Mouse (Mus musculus) midbrain, postnatal 0 days (tissue): ENCODE measurements around the gene Slc39a2. TPM values are rescaled to one million over a fixed set of nuclear protein-coding genes. Genes with fewer than 3 reads are reported as not detected.

Experiments
- ATAC-seq: fragments of 200-750 bp; cut with Nextera tagmentation; 2 replicates; pipeline ENCODE4 v1.8.0; 2017; ENCODE audit warnings: moderate number of reproducible peaks, mild to moderate bottlenecking, moderate TSS enrichment, moderate library complexity; ENCODE audit not compliant: low FRiP score
- DNase-seq: peaks from one replicate; pipeline ENCODE4 v3.0.0-alpha.2; 2015; ENCODE audit warnings: low spot score
- H3K27ac ChIP-seq: fragments of 300-500 bp; sonication (generic); 2 replicates; pipeline ENCODE4 v1.5.1; 2014; ENCODE audit warnings: low read depth, mild to moderate bottlenecking, low read length, mixed read lengths
- H3K27me3 ChIP-seq: fragments of 300-500 bp; sonication (generic); 2 replicates; pipeline ENCODE4 v1.6.1; 2014; ENCODE audit warnings: low read length, control low read depth, mixed read lengths; ENCODE audit not compliant: insufficient read depth
- H3K36me3 ChIP-seq: fragments of 300-500 bp; sonication (generic); 2 replicates; pipeline ENCODE4 v1.6.1; 2014; ENCODE audit warnings: low read length, control low read depth, mixed read lengths; ENCODE audit not compliant: insufficient read depth
- H3K4me1 ChIP-seq: fragments of 300-500 bp; sonication (generic); 2 replicates; pipeline ENCODE4 v1.6.1; 2014; ENCODE audit warnings: mild to moderate bottlenecking, control low read depth, antibody characterized with exemption, low read length, mixed read lengths; ENCODE audit not compliant: insufficient read depth
- H3K4me2 ChIP-seq: fragments of 300-500 bp; sonication (generic); 2 replicates; pipeline ENCODE4 v1.6.1; 2014; ENCODE audit warnings: low read depth, mild to moderate bottlenecking, low read length, mixed read lengths; ENCODE audit not compliant: poor library complexity, severe bottlenecking
- H3K4me3 ChIP-seq: fragments of 300-500 bp; sonication (generic); 2 replicates; pipeline ENCODE4 v1.5.1; 2014; ENCODE audit warnings: low read depth, mild to moderate bottlenecking, low read length, moderate library complexity
- H3K9ac ChIP-seq: fragments of 300-500 bp; sonication (generic); replicated peaks from 2 replicates; pipeline ENCODE4 v1.6.1; 2014; ENCODE audit warnings: mild to moderate bottlenecking, low read length, moderate library complexity, mixed read lengths; ENCODE audit not compliant: poor library complexity, severe bottlenecking
- H3K9me3 ChIP-seq: fragments of 300-500 bp; sonication (generic); 2 replicates; pipeline ENCODE4 v1.6.1; 2016; ENCODE audit warnings: low read length, control low read depth
- CTCF ChIP-seq: IDR thresholded peaks from 2 replicates; pipeline ENCODE4 v1.5.1; 2016; ENCODE audit warnings: antibody characterized with exemption, mild to moderate bottlenecking
- WGBS: fragments of 180-500 bp; shearing (Covaris S2); extraction: QIAGEN DNeasy Blood & Tissue Kit; methylation state at CpG from one replicate; pipeline ENCODE4 v1.1.7; 2014; 5-methylcytosine and 5-hydroxymethylcytosine counted together
- polyA plus RNA-seq: library from polyadenylated mRNA; unstranded; fragments of >200 nt; fragmentation: Nextera tagmentation; extraction: Ambion mirVana; gene quantifications from 2 replicates; pipeline ENCODE4 v1.2.1, GENCODE M21; 2015
- total RNA-seq: library from RNA; depleted of rRNA; stranded (reverse); fragments of >200 nt; gene quantifications from 2 replicates; pipeline ENCODE4 v1.2.3, GENCODE M21; 2014

Gene Slc39a2
- total and polyA plus RNA-seq, 2 experiments from 2014 or later: 0.84 to 2.7 TPM

DNA sequence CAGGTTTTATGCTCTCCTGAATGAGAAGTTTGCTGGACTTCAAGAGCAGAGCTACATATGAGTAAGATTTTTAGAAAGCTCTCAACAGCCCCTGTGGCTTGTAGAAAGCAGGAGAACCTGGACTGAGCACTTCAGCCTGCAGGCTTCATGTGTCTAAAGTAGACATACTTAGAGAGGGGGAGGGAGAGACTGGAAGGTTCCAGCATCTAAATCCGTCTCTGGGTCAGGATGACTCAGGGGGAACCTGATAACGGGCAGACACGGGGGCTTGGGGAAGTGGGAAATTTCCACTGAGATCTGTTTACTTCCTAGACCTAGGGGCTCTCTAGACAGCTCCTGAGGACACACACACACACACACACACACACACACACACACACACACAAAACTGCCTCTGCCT lies 22.3 kb downstream of the Slc39a2 start:
- no peaks in the 10 kb centered on the region; the same call in 1 of the 2 replicates for H3K27me3 ChIP-seq
- H3K9me3 ChIP-seq: no peaks in the 10 kb centered on the region
- WGBS: 23% methylated on average over 3 of the region's 3 CpGs
- no peak overlapping the region for H3K9ac ChIP-seq
- H3K4me2 ChIP-seq: no peak overlapping the region
- no peaks in the 10 kb centered on the region; the same call in 1 of the 2 replicates for H3K4me1 ChIP-seq
- no peak for TF ChIP-seq CTCF
- peak overlapping the region; percentile 65 for H3K27ac ChIP-seq
- no peaks in the 10 kb centered on the region; the same call in 1 of the 2 replicates for H3K36me3 ChIP-seq
- DNase-seq (no peak), ATAC-seq (no peak)
- no peak overlapping the region for H3K4me3 ChIP-seq

DNA sequence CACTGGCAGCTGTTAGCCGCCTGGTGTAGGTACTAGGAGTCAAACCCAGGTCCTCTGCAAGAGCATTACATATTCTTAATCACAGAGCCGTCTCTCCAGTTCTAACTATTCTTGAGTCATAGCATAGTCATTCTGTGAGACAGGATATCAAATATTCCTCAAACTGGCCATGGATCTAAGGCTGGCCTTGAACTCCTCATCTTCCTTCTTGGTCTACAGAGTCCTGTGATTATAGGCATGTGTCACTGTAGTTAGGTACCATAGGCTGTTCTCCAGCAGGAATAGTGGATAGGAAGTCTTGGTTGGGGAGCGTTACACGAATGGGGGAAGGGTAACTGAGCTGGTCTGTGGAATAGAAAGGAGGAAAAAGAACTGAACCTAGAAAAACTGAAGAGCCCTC lies 23.9 kb downstream of the Slc39a2 start:
- Histone ChIP-seq H3K27ac (no peak overlapping the region), H3K9ac (no peak overlapping the region), H3K4me1 (no peaks in the 10 kb centered on the region; the same call in 1 of the 2 replicates), H3K36me3 (no peaks in the 10 kb centered on the region), H3K4me3 (no peak overlapping the region), H3K9me3 (no peaks in the 10 kb centered on the region), H3K4me2 (no peak overlapping the region), H3K27me3 (no peaks in the 10 kb centered on the region; the same call in 1 of the 2 replicates)
- no peak for ATAC-seq
- DNase-seq: no peak
- no peak for TF ChIP-seq CTCF
- WGBS: 87% methylated on average over 4 of the region's 4 CpGs

DNA sequence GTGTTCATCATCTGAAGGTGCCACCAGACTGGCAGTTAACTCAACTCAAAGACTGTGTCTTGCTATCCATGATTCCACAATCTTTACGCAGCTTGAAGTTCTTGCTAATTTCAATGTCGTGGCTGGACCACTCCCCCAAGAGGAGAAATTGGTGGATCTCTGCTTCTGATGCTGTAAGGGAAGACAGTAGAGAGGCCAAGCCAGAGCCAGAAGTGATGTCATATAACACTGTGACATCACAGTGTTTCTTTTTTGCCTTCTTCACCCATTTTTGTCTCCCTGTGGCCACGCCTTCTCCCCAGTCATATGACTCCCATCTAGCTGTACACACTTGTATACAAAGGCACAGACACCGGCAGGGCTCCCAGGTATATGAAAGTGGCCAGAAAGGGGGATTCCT lies 25.4 kb downstream of the Slc39a2 start, which contains the start of gene Tppp2:
Tppp2 (plus strand) TSS at position 301 of the 400 bp plus-strand sequence.
- DNase-seq: no peak
- Histone ChIP-seq H3K4me3 (no peak within 1 kb of the TSS), H3K9ac (no peak within 1 kb of the TSS), H3K4me1 (no peaks in the 10 kb centered on the region; the same call in 1 of the 2 replicates), H3K4me2 (no peak within 1 kb of the TSS), H3K27me3 (no peaks in the 10 kb centered on the region; the same call in 1 of the 2 replicates), H3K9me3 (no peaks in the 10 kb centered on the region), H3K27ac (no peak within 1 kb of the TSS), H3K36me3 (no peaks in the 10 kb centered on the region)
- TF ChIP-seq CTCF: no peak
- 89% methylated on average over 4 of the region's 4 CpGs for WGBS
- no peak for ATAC-seq

DNA sequence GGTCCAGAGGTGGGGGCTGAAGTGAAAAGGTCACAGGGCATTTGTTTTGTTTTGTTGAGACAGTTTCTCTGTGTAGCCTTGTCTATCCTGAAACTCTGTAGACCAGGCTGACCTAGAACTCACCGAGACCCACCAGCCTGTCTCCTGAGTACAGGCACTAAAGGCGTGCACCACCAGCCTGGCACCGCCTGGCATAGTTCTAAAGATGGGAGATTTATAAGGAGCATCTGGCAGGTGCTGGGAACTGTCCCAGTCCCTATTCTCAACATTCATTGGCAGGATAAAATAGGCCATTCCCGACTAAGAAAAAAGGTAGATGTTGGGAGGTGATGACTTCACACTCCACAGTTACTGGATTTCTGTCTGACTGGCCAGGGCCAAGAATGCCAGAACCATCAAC lies 26.3 kb downstream of the Slc39a2 start:
- ATAC-seq (no peak), DNase-seq (no peak)
- WGBS: 89% methylated on average over 4 of the region's 4 CpGs
- Histone ChIP-seq H3K9me3 (no peaks in the 10 kb centered on the region), H3K27ac (no peak overlapping the region), H3K4me2 (no peak overlapping the region), H3K27me3 (no peaks in the 10 kb centered on the region; the same call in 1 of the 2 replicates), H3K4me3 (no peak overlapping the region), H3K36me3 (no peaks in the 10 kb centered on the region), H3K4me1 (no peaks in the 10 kb centered on the region; the same call in 1 of the 2 replicates), H3K9ac (no peak overlapping the region)
- no peak for TF ChIP-seq CTCF

DNA sequence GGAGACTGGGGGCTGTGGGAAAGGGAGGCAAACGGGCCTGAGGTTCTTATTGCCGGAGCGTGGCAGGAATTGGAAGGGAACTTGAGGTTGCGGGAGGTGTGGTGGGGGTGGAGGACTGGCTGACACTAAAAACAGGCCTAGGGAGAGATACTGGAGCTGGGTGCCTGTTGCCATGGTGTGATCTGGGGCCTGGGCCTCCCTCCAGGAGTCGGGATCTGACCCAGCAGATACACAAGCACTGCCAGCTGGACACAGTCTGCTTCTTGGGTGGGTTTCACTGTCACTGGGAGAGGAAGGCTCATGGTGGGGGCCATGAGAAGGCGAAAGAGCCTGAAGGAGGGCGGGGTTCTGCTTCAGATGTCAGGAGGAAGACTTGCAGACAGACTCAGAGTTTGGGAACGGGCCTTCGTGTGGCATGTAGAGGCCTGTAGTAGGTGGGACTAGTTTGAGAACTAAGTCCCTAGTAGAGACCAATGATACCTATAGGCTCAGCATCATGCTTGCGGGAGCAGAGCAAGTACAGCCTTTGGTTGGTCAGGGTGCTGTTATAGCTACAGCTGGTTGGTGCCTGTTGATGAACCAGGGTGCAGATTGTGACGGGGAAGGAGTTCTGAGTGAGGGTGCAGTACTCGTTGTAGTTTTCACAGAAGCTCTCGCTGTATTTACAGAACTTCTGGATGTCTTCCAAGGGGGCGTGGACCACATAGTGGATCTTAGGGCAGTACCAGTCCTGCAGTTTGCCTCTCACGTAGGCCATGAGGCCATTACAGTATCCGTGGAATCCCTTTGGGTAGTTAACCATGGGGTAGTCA lies 29.3 kb downstream of the Slc39a2 start:
- H3K4me3 ChIP-seq: no peak overlapping the region
- ATAC-seq (peak; percentile 82), DNase-seq (peak; percentile 79)
- H3K27ac ChIP-seq: peak overlapping the region; percentile 43; the same call in 1 of the 2 replicates
- 72% methylated on average over 16 of the region's 16 CpGs for WGBS
- H3K9me3 ChIP-seq: no peaks in the 10 kb centered on the region
- no peaks in the 10 kb centered on the region for H3K36me3 ChIP-seq
- no peaks in the 10 kb centered on the region for H3K4me1 ChIP-seq
- no peak for TF ChIP-seq CTCF
- no peak overlapping the region for H3K4me2 ChIP-seq
- no peak overlapping the region for H3K9ac ChIP-seq
- H3K27me3 ChIP-seq: no peaks in the 10 kb centered on the region

DNA sequence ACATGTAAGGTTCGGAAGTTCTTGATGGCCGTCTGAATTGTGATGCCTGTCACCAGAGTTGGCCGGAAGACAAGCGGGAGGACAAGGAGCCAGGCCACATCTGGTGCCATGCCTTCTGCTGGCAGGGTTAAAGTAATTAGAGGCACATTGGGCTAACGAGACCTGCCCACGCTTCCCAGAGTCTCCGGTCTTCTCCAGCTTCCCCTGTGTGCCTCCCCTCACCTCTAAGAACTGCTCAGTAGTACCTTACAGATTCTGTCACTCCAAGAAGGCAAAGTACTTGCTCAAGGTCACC lies 29.8 kb downstream of the Slc39a2 start, which contains the start of gene Rnase13:
Rnase13 (minus strand) TSS at position 203 of the 295 bp plus-strand sequence.
- H3K27ac ChIP-seq: peak within 1 kb of the TSS; percentile 43; the same call in 1 of the 2 replicates
- 86% methylated on average over 7 of the region's 7 CpGs for WGBS

More for the DNA sequence above, 29.8 kb downstream of the Slc39a2 start, which contains the start of gene Rnase13:
- DNase-seq (no peak), ATAC-seq (no peak)
- Histone ChIP-seq H3K4me3 (no peak within 1 kb of the TSS), H3K4me2 (no peak within 1 kb of the TSS), H3K9me3 (no peaks in the 10 kb centered on the region), H3K27me3 (no peaks in the 10 kb centered on the region), H3K9ac (no peak within 1 kb of the TSS), H3K36me3 (no peaks in the 10 kb centered on the region), H3K4me1 (no peaks in the 10 kb centered on the region)
- no peak for TF ChIP-seq CTCF
